In genomic region chr11:62034564-62034963, GRCm38 (mm10) we compare ENCODE assay signal across 36 mouse cellular contexts.
"Had no signal": no experiment of that assay in that cellular context is flagged by ENCODE, and none has a peak within 500 bp of the region (broad histone marks: within the 10 kb centered on the region; RNA-seq: fewer than 3 reads in every experiment).

No protein-coding gene starts in this region.

- DNase-seq: heart, postnatal 10 days; heart, postnatal 14 days; heart, postnatal 36 days; heart, postnatal 4 days; kidney, adult 11 months; kidney, adult 18-20 months; kidney, adult 2 months; kidney, adult 8-10 months; kidney, adult 9 months; kidney, postnatal 10 days; kidney, postnatal 14 days; kidney, postnatal 25 days; kidney, postnatal 36 days; kidney, postnatal 4 days; layer of hippocampus, adult 9-11 months; layer of hippocampus, postnatal 36 days had no signal

- H3K27me3 ChIP-seq: heart, embryonic 13.5 days; heart, embryonic 15.5 days; hindbrain, embryonic 12.5 days; hindbrain, embryonic 13.5 days; hindbrain, embryonic 15.5 days; intestine, embryonic 15.5 days; kidney, embryonic 15.5 days had no signal

- H3K27ac ChIP-seq: heart, embryonic 10.5 days; heart, embryonic 13.5 days; heart, embryonic 15.5 days; hindbrain, embryonic 10.5 days; hindbrain, embryonic 12.5 days; hindbrain, embryonic 13.5 days; hindbrain, embryonic 14.5 days; hindbrain, embryonic 15.5 days; hindbrain, postnatal 0 days; intestine, embryonic 15.5 days; kidney, embryonic 15.5 days; kidney, postnatal 0 days; layer of hippocampus, adult 2 months; left cerebral cortex, adult 2 months had no signal

- H3K9me3 ChIP-seq: heart, embryonic 10.5 days; heart, embryonic 12.5 days; heart, embryonic 13.5 days; heart, embryonic 15.5 days; hindbrain, embryonic 10.5 days; hindbrain, embryonic 12.5 days; hindbrain, embryonic 13.5 days; hindbrain, embryonic 15.5 days; intestine, embryonic 15.5 days; kidney, embryonic 15.5 days had no signal

- H3K4me3 ChIP-seq: heart, embryonic 10.5 days; heart, embryonic 12.5 days; heart, embryonic 13.5 days; heart, embryonic 15.5 days; hindbrain, embryonic 10.5 days; hindbrain, embryonic 12.5 days; hindbrain, embryonic 13.5 days; hindbrain, embryonic 15.5 days; intestine, embryonic 15.5 days; kidney, embryonic 15.5 days; layer of hippocampus, adult 2 months; left cerebral cortex, adult 2 months had no signal

- H3K4me2 ChIP-seq: heart, embryonic 11.5 days; heart, embryonic 12.5 days; heart, embryonic 13.5 days; heart, embryonic 15.5 days; hindbrain, embryonic 12.5 days; hindbrain, embryonic 13.5 days; hindbrain, embryonic 14.5 days; hindbrain, embryonic 15.5 days; intestine, embryonic 15.5 days; kidney, embryonic 15.5 days had no signal

- H3K4me1 ChIP-seq: heart, embryonic 12.5 days; heart, embryonic 13.5 days; heart, embryonic 15.5 days; hindbrain, embryonic 15.5 days; intestine, embryonic 15.5 days; kidney, embryonic 15.5 days had no signal

- H3K36me3 ChIP-seq: heart, embryonic 10.5 days; heart, embryonic 12.5 days; heart, embryonic 13.5 days; heart, embryonic 15.5 days; hindbrain, embryonic 10.5 days; hindbrain, embryonic 12.5 days; hindbrain, embryonic 13.5 days; hindbrain, embryonic 15.5 days; intestine, embryonic 15.5 days; kidney, embryonic 15.5 days had no signal

- ATAC-seq: hindbrain, embryonic 16.5 days; hindbrain, postnatal 0 days; inflammation-experienced regulatory T-cells, adult 6 months; intestine, embryonic 15.5 days; intestine, embryonic 16.5 days; intestine, postnatal 0 days had no signal

- H3K9ac ChIP-seq: heart, embryonic 12.5 days; heart, embryonic 13.5 days; heart, embryonic 15.5 days; hindbrain, embryonic 12.5 days; hindbrain, embryonic 13.5 days; hindbrain, embryonic 14.5 days; hindbrain, embryonic 15.5 days; intestine, embryonic 15.5 days; kidney, embryonic 15.5 days had no signal
